Mouse (Mus musculus) C2C12 (cell line): ENCODE data around the gene Tcf19.

Experiments used
- CEBPB ChIP-seq: IDR thresholded peaks from one replicate; pipeline ENCODE4 v1.6.1; 2011; ENCODE audit warnings: low read depth, mild to moderate bottlenecking, control low read depth, moderate library complexity
- CTCF ChIP-seq: IDR thresholded peaks from one replicate; pipeline ENCODE4 v1.5.1; 2011; ENCODE audit not compliant: control insufficient read depth, insufficient read depth, insufficient read length

- TF ChIP-seq CTCF: no peak
- TF ChIP-seq CEBPB: no peak
Observed at GRCm38 (mm10) chr17:35543412-35543861, 26.8 kb upstream of the Tcf19 start.
